Mouse (Mus musculus) layer of hippocampus, postnatal 36 days (tissue): ENCODE results near the gene Ccnd3. TPM values are rescaled to one million over a fixed set of nuclear protein-coding genes. Genes with fewer than 3 reads are reported as not detected.

Experiments
- DNase-seq, 2 experiments: peaks; one replicate each; pipeline ENCODE4 v3.0.0; 2022
- total RNA-seq, 2 experiments: library from RNA; stranded (reverse); gene quantifications; 2 replicates each; pipeline ENCODE4 v1.2.3; 2021

Gene Ccnd3
- 10 to 100 TPM; 35.2 to 44.3 TPM for total RNA-seq

- peak; percentile 48 to 63 for DNase-seq
Observed at GRCm38 (mm10) chr17:47504941-47505346, at the start of gene Ccnd3. TSS of gene Ccnd3 (plus strand) at chr17:47505051.

DNA sequence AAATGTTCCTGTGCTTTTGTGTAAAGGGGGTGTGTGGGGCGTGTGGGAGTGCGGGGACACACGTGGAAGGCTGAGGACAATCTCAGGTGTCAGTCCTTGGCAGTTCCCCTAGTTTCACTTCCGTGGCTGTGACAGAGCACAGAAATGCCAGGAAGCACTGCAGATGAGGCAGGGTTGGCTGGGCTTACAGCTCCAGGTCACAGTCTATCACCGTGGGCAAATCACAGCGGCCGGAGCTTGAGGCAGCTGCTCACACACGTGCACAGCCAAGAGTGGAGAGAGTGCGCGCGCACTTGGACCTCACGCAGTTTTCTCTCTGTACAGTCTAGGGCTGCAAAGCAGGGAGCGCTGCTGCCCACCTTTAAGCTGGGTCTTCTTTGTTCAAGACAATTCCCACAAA, 46.5 kb upstream of the Ccnd3 start:
- DNase-seq = no peak

DNA sequence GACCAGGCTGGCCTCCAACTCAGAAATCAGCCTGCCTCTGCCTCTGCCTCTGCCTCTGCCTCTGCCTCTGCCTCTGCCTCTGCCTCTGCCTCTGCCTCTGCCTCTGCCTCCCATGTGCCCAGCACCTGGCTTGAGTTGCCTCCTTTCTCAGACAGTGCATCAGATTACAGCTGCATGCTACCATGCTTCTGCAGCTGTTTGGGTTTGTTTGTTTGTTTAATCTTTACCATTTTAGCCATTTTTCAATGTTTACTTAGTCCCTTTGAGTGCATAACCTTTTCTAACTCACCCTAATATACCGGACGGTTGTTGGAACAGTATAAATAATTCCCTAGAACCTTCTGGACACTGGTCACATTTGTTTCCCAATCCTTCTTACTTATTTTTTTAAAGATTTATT, 45.9 kb upstream of the Ccnd3 start:
- DNase-seq = no peak

- no peak for DNase-seq
Observed at GRCm38 (mm10) chr17:47459341-47459919, 45.4 kb upstream of the Ccnd3 start.

DNA sequence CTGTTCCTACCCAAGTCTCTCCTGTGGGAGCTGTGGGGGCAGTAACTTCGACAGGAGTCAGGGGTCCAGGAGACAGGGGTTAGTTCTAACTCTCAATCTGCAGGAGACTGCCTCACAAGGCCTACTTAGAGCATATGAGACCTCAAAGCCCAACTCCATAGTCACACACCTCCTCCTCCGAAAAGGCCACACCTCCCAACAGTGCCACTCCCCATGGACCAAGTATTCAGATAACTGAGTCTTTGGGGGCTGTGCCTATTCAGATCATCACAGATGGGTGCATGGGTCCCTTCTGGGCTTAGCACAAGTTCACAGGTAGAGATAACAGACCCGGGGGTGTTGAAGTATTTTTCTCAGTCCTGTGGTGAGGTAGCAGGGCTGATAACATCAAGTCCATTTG, 43.2 kb upstream of the Ccnd3 start:
- no peak for DNase-seq

GRCm38 (mm10) chr17:47462209-47462608, 42.6 kb upstream of the Ccnd3 start:
- DNase-seq = no peak

GRCm38 (mm10) chr17:47462728-47463388, 42.0 kb upstream of the Ccnd3 start:
- DNase-seq = no peak

DNA sequence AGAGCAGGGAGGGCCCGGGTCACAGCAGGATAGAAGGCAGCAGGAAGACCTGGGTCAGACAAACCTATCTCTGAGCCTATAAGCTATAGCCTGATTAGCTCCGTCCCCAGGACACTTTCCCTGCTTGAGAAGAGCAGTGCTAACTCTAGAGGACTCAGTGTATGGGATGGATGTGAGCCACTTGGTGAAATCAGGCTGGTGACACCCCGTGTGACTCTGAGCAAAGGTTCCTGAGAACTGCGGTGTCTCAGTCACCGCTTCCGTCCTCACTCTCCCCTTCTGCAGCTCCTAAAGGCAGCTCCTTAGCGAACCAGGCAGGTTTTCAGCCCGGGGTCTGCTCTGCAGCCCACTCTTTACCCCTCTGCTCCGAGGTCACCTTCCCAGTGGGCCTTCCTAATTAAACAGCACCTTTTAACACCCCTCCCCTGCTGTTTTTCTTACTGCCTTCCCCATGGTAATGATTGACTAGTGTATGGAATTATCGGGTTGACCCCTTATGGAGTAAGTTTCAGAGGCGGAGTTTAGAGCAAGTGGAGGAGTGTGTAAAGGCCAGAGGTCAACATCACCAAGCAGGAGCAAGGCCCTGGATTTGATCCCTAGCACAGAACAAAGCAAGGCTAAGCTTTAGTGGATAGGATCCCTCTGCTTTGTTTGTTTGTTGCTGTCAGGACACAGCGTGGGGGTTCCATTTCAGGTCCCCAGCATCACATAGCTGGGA, 40.4 kb upstream of the Ccnd3 start:
- no peak for DNase-seq

- no peak for DNase-seq
Observed at GRCm38 (mm10) chr17:47465016-47465415, 39.8 kb upstream of the Ccnd3 start.

DNA sequence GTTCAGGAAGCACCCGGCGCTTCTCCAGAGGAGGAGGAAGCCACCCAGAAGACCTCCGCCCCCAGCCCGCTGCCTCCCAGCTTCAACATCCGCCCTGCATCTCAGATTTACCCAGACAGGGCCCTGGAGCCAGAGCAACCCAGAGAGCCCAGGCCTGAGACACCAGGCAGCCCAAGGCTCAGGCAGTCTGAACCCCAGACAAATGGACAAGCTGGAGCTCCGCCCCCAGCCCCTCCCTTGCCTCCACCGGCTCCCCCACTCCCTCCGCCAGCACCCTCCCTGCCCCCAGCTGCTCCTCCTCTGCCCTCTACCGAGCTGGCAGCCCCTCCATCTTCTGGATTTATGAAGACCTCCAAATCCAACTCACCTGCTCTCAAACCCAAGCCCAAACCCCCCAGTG, 38.6 kb upstream of the Ccnd3 start:
- no peak for DNase-seq

GRCm38 (mm10) chr17:47467659-47468058, 37.2 kb upstream of the Ccnd3 start:
- DNase-seq = no peak

DNA sequence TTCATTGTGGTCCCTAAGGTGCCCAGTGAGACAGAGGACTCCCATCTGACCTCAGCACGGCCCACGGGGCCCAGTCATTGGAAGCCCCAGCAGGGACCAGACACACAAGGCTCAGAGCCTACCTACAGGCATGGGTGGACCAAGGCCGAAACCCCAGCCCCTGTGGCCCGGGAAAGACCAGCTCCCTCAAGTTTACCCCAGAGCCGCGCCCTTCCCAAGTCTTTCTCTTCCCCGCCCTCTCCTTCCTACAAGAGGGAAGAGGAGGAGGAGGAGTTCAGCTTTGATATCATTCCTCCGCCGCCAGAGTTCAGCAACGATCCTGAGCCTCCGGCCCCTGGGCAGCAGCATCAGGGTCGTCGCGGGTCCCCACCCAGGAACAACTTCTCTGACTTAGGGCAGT, 36.8 kb upstream of the Ccnd3 start:
- DNase-seq = no peak

DNA sequence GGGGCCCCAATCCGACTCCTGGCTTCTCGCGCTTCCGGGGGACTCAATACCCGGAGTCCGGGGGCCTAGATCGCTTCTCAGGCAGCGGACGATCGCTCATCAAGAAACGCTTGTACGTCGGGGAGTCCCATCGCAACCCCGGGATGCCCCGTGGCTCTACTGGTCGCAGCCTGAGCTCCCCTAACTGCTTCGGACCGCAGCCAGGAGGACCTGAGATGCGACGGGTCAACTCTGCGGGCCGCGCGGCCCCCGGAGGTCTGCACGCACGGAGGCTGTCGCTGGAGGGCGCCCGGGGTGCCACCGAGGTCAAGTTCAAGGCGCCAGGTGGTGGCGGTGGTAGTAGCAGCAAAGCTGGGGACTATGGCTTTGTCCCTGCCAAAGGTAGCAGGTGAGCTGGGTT, 36.4 kb upstream of the Ccnd3 start:
- DNase-seq = no peak

DNA sequence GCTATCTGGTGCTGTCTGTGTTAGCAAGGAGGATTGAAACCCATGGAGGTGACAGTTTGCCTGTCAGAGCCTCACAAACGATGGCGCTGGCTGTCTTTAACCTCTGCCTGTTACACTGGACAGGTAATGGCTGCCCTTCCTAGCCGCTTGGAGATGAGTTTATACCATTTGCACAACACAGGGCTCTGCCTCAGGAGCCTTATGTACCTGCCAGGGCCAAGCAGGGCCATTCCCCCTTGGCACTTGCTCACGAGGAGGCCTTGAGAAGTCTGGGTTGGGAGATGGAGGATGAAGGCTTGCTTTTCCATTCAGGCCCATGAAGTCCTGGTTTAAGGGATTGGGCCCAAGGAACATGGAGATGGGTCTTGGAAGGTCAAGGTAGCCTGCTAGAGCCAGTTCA, 35.2 kb upstream of the Ccnd3 start:
- no peak for DNase-seq

GRCm38 (mm10) chr17:47470121-47470520, 34.7 kb upstream of the Ccnd3 start:
- DNase-seq = no peak

DNA sequence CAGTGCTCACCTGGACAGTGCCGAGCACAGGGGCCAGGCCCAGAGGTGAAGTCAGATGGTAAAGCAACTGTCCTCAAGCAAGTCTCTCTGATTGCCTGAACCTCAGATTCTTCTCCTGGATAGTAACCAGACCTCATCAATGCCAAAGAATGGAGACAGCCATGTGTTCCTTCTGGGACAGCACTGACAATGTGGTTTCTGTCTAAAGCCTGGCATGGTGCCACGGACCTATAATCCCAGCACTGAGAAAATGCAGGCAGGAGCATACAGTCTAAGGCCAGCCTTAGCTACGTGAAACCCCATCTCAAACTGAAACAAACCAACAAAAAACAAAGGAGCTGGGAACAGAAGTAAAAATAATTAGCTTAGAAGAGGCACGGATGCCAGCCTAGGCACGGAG, 34.2 kb upstream of the Ccnd3 start:
- peak; percentile 21 to 38 for DNase-seq

- DNase-seq = no peak
Observed at GRCm38 (mm10) chr17:47472435-47473350, 32.2 kb upstream of the Ccnd3 start.

DNA sequence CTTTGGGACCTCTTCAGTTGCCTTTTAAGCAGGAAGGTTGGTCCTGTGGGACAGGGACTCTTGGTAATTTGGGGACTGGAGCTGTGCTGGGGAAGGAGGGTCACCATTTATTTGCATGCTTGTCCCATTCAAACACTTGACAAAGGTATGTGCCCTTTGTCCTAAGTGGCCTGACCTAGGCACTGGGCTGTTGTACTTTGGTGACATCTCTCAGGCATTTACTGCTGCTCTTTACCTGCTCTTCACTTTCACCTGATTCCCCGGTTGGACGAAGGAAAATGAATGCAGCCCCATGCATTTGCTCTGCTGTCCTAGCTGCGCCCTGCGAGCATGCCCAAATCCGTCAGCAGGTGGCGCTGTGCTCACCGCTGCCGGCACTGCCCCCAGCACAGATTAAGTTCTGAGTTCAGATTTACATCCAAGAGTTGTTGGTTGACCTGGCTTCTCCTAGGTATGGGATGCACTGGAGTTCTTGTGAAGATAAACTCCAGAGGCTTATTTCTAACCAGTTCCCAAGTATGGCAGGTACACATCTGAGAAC, 31.3 kb upstream of the Ccnd3 start:
- peak in 1 of 2 experiments; percentile 32 for DNase-seq

- no peak for DNase-seq
Observed at GRCm38 (mm10) chr17:47474250-47474649, 30.6 kb upstream of the Ccnd3 start.

DNA sequence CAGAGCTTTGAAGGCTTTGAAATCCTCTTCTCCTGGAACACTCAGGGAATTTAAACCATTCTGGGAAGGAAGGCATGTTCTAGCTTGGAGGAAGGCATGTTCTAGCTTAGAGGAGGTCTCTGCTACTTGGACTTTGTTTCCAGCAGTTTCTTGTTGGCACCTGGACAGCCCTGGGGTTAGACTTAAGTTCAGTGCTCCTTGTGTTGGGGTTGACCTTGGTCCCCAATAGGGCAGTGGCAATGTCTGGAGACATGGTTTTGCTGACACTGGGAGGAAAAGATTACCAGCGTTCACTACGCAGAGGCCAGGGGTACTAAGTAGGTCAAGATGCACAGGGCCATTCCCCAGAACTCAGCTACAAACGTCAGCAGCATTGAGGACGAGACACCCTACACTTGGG, 29.7 kb upstream of the Ccnd3 start:
- no peak for DNase-seq

- no peak for DNase-seq
Observed at GRCm38 (mm10) chr17:47475714-47476113, 29.1 kb upstream of the Ccnd3 start.

DNA sequence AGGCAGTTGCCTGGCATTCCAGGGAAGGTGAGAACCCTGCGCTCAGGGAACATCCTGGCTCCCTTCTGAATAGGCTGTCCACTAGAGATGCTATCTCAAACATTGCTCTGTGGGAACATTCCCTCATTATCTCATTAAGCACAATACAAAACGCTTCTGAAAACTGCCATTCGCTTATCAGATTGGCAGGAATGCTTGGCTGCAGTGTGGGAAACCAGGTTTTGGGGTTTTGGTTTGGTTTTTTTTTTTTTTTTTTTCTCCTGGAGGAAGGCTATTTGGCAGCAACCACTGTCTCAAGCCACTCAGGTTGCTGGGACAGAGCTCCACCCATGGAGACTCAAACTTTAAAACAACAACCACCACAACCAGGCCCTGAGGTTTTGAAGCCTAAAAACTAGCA, 25.0 kb upstream of the Ccnd3 start:
- no peak for DNase-seq

- peak in 1 of 2 experiments; percentile 35 for DNase-seq
Observed at GRCm38 (mm10) chr17:47482401-47482800, 22.4 kb upstream of the Ccnd3 start.
